Mouse (Mus musculus): ENCODE data around the gene Ropn1l.

- TF ChIP-seq POLR2A (IDR thresholded peaks at IDR 0.05; ENCODE audit: borderline replicate concordance, extremely low read depth, insufficient read depth, insufficient read length, poor library complexity, severe bottlenecking), result no peak
- no peak for TF ChIP-seq CTCF (IDR thresholded peaks at IDR 0.05; ENCODE audit: borderline replicate concordance, extremely low read depth, insufficient read depth, insufficient read length)
Observed at GRCm38 (mm10) chr15:31392705-31393104, 60.8 kb downstream of the Ropn1l start.

All from brain, embryonic 14.5 days (tissue).